Mouse (Mus musculus): Measurements from ENCODE around the gene Prelid3b. TPM values are rescaled to one million over a fixed set of nuclear protein-coding genes. Genes with fewer than 3 reads are reported as not detected.
A peak's percentile ranks its signal among the peaks of the same experiment; 100 is the strongest.

The Prelid3b gene
- total RNA-seq, 2 experiments from 2014 or later: 39.9 to 43.5 TPM

DNA sequence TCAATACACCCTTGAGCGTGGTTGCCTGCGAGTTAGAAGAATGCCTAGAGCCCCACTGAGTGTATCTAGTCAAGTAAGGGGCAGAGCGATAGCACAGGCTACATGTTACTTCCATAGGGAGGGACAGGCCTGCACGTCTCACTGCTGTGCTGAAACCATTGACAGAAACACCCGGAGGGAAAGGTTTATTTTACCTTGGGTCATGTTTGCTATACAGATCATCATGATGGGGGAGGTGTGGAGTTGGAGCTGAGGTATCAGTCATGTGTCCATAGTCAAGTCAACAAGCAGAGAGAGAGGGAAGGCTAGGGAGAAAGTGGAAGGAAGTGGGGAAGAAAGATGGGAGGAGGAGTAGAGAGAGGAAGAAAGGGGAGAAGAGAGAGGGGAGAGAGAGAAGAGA, 14.1 kb upstream of the Prelid3b start:
- no peak for DNase-seq (ENCODE audit: low spot score in 2 of 2)
- Histone ChIP-seq H3K27ac (no peak overlapping the region), H3K4me3 (no peak overlapping the region)
- no peak for TF ChIP-seq CTCF (conservative IDR thresholded peaks at IDR 0.05)

DNA sequence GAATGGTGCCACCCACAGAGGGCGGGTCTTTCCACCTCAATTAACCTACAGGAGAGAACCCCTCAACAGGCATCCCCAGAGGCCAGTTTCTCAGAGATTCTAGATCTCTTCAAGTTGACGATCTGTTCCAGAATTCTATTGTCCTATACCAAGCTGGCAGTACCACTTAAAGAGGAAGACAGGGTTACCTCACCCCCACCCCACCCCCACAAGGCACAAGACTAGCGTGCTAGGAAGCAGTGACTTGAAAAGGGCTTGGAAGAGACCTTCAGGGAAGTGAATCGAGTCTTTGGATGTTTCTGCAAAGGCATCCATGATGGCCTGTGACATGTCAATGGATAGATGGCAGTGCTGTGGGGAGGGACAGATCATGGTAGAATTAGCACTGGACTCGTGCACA, 5.9 kb upstream of the Prelid3b start:
- no peak for DNase-seq (ENCODE audit: low spot score in 2 of 2)
- no peak for TF ChIP-seq CTCF (conservative IDR thresholded peaks at IDR 0.05)
- H3K4me3 ChIP-seq: no peak overlapping the region
- H3K27ac ChIP-seq: no peak overlapping the region

DNA sequence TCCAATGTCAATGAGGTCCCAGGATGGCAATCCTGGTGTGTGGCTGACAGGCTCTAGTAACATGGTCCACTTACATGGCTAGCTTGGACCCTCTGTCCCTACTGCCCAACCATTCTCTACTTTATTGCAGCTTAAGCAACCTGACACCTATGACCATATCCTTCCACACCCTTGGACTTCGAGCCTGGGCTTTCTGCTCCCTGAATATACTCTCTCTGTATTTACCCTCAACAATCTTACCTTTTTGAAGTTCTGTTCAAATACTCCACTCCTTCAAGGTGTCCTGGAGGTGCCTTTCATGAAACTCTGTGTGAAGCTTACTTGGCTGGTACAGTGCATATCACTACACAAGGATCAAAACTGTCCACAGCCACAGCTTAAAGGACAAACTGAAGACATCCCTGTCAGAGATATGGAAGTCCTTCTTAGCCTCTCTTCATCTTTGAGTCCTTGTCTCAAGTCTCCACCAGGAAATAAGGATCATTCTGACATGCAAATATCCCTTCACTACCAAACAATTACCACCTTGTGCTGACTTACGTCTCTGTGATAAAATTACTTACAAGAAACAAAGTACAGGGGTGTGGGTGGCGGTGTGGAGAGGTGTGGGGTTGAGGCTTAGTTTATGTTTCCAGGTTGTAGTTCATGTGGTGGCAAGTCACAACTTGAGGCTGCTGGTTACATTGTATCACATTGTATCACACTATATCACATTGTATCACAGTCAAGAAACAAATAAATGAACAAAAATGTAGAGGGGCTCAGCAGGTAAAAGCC, 4.8 kb upstream of the Prelid3b start:
- DNase-seq (ENCODE audit: low spot score in 2 of 2): no peak
- H3K27ac ChIP-seq: no peak overlapping the region
- TF ChIP-seq CTCF (conservative IDR thresholded peaks at IDR 0.05): no peak
- no peak overlapping the region for H3K4me3 ChIP-seq

DNA sequence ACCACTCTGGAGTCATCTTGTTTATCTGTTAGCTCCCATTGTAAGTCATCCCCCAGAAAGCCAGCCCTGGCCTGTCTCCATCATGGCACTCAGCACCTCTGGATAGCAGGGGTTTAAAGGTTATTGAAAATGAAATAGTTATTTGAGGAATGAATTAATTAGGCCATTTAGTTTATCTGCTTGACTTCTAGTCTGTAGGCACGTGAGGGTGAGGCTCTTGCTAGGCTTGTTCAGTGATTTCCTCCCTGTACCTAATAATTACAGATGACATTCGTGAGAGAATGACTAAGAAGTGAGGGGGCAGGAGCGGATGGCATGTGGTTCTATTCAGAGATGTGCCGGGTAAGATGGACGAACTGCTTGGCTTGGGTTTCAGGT, 658 bp upstream of the Prelid3b start:
- Histone ChIP-seq H3K27ac (no peak overlapping the region), H3K4me3 (peak overlapping the region; percentile 68)
- no peak for TF ChIP-seq CTCF (conservative IDR thresholded peaks at IDR 0.05)
- no peak for DNase-seq (ENCODE audit: low spot score in 2 of 2)

DNA sequence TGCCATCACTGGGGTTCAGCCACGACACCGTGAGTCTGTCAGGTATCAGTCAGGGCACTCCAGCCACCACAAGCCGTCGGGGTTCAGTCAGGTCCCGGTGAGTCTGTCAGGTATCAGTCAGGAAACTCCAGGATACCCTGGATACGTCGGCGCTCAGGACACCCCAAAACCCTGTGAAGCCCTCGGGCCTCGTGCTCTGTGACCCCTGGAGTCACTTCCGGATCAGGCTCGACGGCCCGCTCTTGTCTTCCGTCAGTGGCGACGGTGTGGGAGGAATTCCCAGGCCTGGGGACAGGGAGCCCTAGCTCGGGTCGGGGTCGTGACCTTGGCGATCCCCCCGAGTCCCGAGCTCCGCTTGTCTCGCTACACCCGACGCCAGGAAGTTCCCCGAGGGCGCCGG, 474 bp downstream of the Prelid3b start:
- DNase-seq (ENCODE audit: low spot score in 2 of 2): no peak

DNA sequence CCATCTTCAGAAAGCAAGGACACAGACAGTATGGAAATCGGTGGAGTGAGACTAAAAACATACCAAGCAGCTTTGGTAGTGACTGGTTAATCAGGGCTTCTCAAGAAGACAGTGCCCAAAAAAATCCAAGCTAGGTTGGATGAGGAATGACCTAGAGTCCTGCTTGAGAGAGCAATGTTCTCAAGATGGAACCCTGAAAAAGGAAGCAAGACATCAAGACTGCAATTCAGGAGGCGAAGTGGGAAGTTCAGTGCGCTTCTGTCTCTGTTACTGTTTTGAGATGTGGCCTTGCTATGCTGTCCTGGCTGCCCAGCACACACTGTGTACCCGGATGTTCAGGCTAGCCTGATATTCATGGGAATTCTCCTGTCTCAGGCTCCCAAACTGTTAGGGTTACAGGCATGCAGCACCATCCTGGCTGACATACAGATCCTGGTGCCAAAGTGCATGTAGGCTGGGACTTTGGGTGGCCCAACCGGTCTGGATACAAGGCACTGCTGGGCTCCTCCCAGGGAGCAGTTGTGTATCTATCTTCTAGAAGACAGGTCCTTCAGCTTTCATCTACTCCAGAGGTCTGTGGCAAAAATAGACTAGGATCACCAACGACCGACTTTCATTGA, 2.0 kb downstream of the Prelid3b start:
- DNase-seq (ENCODE audit: low spot score in 2 of 2): no peak
- Histone ChIP-seq H3K4me3 (no peak overlapping the region), H3K27ac (no peak overlapping the region)
- no peak for TF ChIP-seq CTCF (conservative IDR thresholded peaks at IDR 0.05)

More for the DNA sequence above, 474 bp downstream of the Prelid3b start:
- peak overlapping the region; percentile 86 for H3K27ac ChIP-seq
- peak overlapping the region; percentile 68 for H3K4me3 ChIP-seq
- no peak for TF ChIP-seq CTCF (conservative IDR thresholded peaks at IDR 0.05)

DNA sequence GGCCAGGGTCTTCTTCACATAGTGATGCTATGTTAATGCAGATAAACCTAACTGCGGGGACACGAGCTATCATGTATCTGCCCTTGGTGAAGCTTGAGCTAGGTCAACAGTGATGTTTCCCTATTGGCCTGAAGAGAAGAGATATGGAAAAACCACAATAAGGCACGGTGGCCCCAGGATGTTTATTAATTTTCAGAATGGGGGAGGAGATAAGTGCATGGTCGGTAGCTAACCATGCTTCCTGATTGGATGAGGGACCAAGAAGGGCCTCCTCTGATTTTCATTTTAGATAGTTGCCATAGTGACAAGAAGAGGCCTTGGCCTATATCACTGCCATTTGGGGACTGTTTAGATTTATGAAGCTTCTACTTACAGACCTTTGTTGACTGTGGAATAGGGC, 2.5 kb downstream of the Prelid3b start:
- no peak for DNase-seq (ENCODE audit: low spot score in 2 of 2)
- H3K27ac ChIP-seq: no peak overlapping the region
- no peak for TF ChIP-seq CTCF (conservative IDR thresholded peaks at IDR 0.05)
- H3K4me3 ChIP-seq: no peak overlapping the region

DNA sequence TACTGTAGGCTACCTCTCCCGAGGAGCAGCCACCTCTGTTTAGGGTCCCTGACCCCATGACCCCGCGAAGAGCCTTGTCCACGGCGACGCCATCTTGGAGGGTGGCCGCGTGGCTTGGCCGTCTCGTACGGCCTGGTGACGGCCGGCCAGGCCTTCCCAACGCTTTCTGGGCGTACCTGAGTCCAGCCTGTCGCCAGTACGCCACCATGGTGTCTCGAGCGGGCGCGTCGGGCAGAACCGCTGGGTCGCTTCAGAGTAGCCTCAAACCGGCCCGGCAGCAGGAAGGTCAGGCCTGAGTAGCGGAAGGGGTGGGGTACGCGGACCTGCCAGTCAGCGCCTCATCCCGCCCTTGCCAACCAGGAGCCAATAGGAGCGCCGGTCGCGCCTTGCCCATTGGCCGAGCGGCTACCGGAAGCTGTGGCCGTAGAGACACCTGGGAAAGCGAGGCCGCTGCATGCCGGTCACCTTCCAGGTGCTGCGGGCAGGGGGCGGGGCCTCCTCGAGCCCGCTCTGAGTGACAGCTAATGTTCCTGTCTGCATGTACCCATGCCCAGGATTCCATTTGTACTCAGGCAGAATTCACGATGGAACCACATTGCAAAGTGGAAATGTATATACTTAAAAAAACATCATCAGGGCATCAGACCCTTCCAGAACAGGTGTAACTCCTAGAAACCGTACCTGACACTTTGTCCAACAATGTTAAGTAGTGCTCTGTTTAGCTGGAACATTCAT, 8.9 kb downstream of the Prelid3b start, which contains the start of gene Atp5e:
Gene Atp5e (minus strand): TSS at position 317 of the 735 bp plus-strand sequence.
- peak within 1 kb of the TSS; percentile 97 for H3K27ac ChIP-seq
- peak within 1 kb of the TSS; percentile 97 for H3K4me3 ChIP-seq
- TF ChIP-seq CTCF (conservative IDR thresholded peaks at IDR 0.05): peak; percentile 42
- DNase-seq (ENCODE audit: low spot score in 2 of 2): peak; percentile 96 to 97

DNA sequence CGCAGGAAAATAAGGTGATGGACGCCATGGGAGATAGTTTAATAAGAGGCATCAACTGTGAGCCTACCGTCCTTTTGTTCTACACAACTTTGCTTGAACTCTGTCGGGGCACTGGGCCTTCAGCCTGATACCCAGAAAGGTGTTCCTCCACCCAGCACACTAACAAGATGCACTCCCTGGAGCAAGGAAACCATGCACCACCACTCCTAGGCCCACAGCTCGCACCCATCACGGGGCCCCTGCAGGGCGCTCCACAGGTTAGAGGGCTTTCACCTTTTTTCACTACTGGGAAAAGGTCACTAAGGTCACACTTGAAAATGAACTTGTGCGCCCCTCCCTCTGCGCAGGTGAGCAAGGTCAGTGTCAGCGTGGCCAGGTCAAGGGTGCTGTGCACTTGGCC, 9.5 kb downstream of the Prelid3b start:
- TF ChIP-seq CTCF (conservative IDR thresholded peaks at IDR 0.05): no peak
- peak overlapping the region; percentile 97 for H3K27ac ChIP-seq
- H3K4me3 ChIP-seq: peak overlapping the region; percentile 97
- DNase-seq (ENCODE audit: low spot score in 2 of 2): peak in 1 of 2 experiments; percentile 27

DNA sequence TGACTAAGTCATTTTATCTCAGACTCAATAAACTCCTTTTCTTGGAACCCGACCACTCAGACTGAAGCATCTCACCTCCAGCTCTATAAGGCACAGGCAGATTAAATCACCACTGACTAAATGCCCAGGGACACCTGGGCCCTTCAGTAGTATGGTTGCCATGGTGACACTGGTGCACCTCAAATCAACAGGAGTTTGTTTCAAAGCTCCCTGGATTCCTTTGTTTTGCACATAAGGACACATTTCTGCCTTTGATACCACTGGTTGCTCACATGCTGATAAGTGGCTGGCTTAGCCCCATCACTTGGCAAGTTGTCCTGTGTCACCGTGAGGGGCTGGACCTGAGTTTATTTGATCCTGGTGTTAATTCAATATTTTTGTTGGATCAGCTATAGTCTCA, 13.5 kb downstream of the Prelid3b start:
- no peak overlapping the region for H3K27ac ChIP-seq
- no peak for DNase-seq (ENCODE audit: low spot score in 2 of 2)
- no peak overlapping the region for H3K4me3 ChIP-seq
- no peak for TF ChIP-seq CTCF (conservative IDR thresholded peaks at IDR 0.05)

DNA sequence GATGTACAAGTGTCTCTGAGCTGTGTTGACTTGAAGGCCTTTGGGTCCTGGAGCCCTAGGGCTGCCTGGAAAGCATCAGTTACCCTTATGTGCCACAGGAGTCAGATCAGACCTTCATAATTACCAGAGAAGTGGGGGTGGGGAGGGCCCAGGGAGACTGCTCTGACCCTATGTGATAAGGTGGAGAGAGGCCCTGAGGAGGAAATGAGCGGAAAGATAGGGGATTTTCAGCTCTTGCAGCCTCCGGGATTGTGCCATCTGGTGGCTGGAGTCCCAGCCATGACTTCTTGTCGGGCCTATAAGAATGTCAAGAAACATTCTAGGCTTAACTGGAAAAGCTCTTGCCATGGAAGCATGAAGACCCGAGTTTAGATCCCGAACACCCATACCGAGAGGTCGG, 19.2 kb downstream of the Prelid3b start:
- H3K4me3 ChIP-seq: no peak overlapping the region
- no peak for DNase-seq (ENCODE audit: low spot score in 2 of 2)
- TF ChIP-seq CTCF (conservative IDR thresholded peaks at IDR 0.05): peak; percentile 51
- no peak overlapping the region for H3K27ac ChIP-seq

DNA sequence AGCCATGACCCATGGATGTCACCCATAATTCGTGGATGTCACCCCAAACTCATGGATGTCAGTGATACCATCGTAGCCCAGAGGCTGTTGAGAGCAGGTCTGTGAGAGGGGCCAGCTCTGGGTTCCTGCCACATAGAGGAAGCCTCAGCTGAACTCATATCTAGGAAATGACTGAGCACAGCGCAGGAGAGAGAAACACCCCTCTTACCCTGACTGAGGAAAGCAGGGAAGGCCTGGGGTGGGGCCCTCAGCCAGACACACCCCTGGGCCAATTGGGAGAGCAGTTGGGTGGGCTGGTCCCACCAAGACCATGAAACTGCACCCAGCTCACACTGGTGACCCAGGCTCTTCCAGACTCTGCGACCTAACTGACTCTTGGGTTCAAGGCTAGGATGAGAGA, 22.5 kb downstream of the Prelid3b start, which contains the start of gene Tubb1:
Gene Tubb1 (plus strand): TSS at position 343 of the 400 bp plus-strand sequence.
- no peak within 1 kb of the TSS for H3K4me3 ChIP-seq
- TF ChIP-seq CTCF (conservative IDR thresholded peaks at IDR 0.05): no peak
- no peak for DNase-seq (ENCODE audit: low spot score in 2 of 2)
- no peak within 1 kb of the TSS for H3K27ac ChIP-seq

DNA sequence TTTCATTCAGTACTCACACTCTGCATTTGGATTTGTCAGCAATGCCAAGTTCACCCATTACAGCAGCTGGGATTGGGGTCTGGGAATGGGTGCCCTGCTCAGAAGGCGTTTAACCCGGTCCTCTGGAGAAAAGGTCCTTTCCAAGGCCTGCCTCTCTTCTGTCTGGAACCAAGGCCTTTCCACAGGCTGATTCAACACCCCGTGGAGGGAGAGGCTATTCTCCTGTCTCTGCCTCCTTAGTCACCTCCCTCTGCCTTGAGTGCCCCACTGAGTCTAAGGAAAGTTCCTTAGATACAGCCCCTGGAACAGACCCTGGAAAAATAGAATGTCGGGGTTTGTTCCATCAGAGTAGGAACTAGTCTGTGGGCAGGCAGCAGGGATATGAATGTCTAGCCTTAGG, 24.5 kb downstream of the Prelid3b start:
- DNase-seq (ENCODE audit: low spot score in 2 of 2): no peak
- H3K27ac ChIP-seq: no peak overlapping the region
- H3K4me3 ChIP-seq: no peak overlapping the region
- no peak for TF ChIP-seq CTCF (conservative IDR thresholded peaks at IDR 0.05)

Data from layer of hippocampus, adult 2 months (tissue).